Mouse (Mus musculus): ENCODE measurements at regions not wholly inside any gene's neighbourhood (a gene's known extent, or its start where the extent isn't known, plus 50 kb on each side); places are given as distances from the start of the nearest gene placed in this dataset.

DNA sequence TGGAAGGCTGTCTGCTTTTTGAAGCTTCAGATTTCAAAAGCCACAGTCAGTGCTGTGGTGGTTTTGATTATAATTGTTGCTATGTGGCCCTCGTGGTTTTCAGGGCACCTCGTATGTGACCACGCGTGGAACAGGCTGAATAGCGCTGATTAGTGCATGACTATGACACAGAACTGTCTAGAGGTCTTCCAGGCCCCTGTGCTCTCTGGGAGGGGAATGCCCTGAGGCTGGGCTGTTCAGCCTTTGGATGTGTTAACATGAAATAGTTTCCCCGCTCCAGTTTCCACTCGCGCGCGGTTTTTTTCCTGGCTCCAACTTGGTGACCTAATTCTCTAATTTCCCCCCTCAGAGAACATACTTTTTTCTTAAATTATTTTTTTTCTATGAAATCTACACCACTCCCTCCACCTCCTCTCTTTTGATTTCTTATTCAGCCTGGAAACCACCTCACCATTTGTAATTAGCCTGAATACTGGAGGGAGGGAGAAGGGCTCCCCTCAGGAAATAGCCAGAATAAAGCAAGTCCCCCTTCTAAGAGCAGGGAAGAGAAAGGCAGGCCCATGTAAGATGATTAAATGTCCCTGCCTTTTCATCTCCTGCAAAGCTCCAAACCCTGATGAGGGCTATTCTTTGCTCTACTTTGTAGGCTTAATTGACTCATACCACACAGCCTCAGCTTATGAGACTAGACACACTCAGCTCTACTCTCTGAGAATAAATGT is 156.0 kb upstream of the Btg1 start:
- H3K4me2 ChIP-seq, result no peak overlapping the region
- no peak overlapping the region for H3K4me3 ChIP-seq
- no peaks in the 10 kb centered on the region for H3K36me3 ChIP-seq
- no peaks in the 10 kb centered on the region for H3K4me1 ChIP-seq (replicated peaks)
- ATAC-seq (ENCODE audit: low read depth), result no peak
- 69% methylated on average over 10 of the region's 10 CpGs for WGBS
- H3K9me3 ChIP-seq, result no peaks in the 10 kb centered on the region
- H3K27ac ChIP-seq (replicated peaks), result no peak overlapping the region
- no peak overlapping the region for H3K9ac ChIP-seq
- no peaks in the 10 kb centered on the region for H3K27me3 ChIP-seq

DNA sequence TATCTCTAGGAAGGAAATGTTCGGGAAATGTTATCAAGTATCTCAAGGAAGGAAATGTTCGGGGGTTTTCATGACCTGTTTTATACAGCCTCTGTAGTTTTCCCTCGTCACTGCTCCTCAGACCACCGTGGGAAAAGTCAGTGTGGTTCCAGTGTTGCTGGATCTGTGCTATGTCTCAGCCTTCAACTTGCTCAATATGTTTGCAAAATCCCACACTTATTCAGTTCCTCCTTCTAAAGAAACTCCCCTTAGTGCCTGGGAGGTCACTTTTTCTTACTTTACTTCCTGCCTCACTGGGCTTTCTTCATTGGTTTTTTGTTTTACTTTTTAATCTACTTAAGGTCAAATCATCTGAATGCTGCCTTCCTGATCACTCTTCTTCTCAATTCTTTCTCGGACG is 150.8 kb upstream of the Btg1 start:
- Histone ChIP-seq H3K27me3 (no peaks in the 10 kb centered on the region), H3K36me3 (no peaks in the 10 kb centered on the region), H3K4me1 (replicated peaks) (no peaks in the 10 kb centered on the region), H3K4me3 (no peak overlapping the region), H3K27ac (replicated peaks) (no peak overlapping the region), H3K9ac (no peak overlapping the region), H3K9me3 (no peaks in the 10 kb centered on the region), H3K4me2 (no peak overlapping the region)
- ATAC-seq (ENCODE audit: low read depth), result no peak
- WGBS, result 84% methylated on average over 6 of the region's 6 CpGs

DNA sequence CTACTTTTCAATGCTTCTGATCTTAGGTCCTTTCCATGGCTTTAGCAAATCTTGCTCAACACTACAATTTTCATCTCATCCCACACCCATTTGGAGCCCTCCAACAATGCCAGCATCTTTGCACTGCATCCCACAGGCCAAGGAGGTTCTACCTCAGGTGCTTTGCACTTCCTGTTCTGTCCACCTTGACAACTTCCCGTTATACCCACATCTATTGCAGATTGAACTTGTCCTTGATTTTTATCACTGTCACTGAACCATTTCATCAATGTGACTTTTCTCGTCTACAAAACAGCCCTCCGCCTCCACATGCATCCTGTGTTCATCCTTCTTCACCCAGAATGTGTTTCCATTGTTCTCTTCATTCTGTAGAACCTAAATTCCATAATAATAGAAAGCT is 150.0 kb upstream of the Btg1 start:
- H3K4me3 ChIP-seq, result no peak overlapping the region
- no peak overlapping the region for H3K27ac ChIP-seq (replicated peaks)
- no peak overlapping the region for H3K4me2 ChIP-seq
- H3K4me1 ChIP-seq (replicated peaks), result no peaks in the 10 kb centered on the region
- H3K9me3 ChIP-seq, result no peaks in the 10 kb centered on the region
- no peak for ATAC-seq (ENCODE audit: low read depth)
- 93% methylated on average over 3 of the region's 3 CpGs for WGBS
- no peaks in the 10 kb centered on the region for H3K27me3 ChIP-seq
- H3K9ac ChIP-seq, result no peak overlapping the region
- no peaks in the 10 kb centered on the region for H3K36me3 ChIP-seq

DNA sequence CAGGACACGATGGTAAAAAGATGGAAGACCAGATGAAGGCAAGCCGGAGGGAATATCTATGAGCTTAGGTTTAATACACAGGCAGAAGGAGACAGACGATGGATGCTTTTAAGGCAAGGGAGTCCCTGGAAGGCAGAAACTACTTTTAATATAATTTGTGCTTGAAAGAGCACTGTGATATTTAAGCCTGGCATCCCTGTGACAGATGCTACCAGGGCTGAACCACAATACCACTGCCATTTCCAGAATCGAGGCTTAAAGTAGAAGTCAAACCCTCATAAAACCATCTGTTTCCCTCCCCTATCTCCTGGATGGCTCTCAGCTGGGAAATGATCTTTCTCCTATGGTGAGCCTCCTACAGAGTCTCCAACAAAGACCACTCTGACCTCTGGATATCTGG is 149.1 kb upstream of the Btg1 start:
- no peak overlapping the region for H3K27ac ChIP-seq (replicated peaks)
- no peak overlapping the region for H3K4me2 ChIP-seq
- no peak overlapping the region for H3K4me3 ChIP-seq
- H3K4me1 ChIP-seq (replicated peaks), result no peaks in the 10 kb centered on the region
- no peak overlapping the region for H3K9ac ChIP-seq
- H3K9me3 ChIP-seq, result no peaks in the 10 kb centered on the region
- H3K36me3 ChIP-seq, result no peaks in the 10 kb centered on the region
- no peak for ATAC-seq (ENCODE audit: low read depth)
- no peaks in the 10 kb centered on the region for H3K27me3 ChIP-seq
- WGBS, result 76% methylated on average over 4 of the region's 4 CpGs

DNA sequence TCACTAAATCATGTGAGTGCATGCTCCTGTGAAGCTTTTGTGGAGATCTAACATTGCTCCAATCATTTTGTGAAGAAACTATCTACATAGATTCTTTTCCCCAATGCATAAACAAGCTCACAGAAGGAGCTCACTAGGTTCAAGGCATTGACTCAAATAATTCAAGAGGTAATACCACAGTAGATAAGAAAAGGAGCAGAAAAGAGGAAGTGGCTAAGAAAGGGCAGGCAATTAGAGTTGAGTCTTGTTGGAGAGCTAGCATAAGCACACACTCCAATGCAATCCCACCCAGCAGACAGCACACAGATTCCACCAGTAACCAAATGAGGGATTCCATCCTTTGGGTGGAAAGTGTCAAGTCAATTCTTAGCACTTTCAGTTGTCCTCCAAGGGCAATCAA is 145.3 kb upstream of the Btg1 start:
- Histone ChIP-seq H3K4me1 (replicated peaks) (no peaks in the 10 kb centered on the region), H3K4me2 (no peak overlapping the region), H3K9me3 (no peaks in the 10 kb centered on the region), H3K27me3 (no peaks in the 10 kb centered on the region), H3K36me3 (no peaks in the 10 kb centered on the region), H3K27ac (replicated peaks) (no peak overlapping the region), H3K9ac (no peak overlapping the region), H3K4me3 (no peak overlapping the region)
- no peak for ATAC-seq (ENCODE audit: low read depth)

DNA sequence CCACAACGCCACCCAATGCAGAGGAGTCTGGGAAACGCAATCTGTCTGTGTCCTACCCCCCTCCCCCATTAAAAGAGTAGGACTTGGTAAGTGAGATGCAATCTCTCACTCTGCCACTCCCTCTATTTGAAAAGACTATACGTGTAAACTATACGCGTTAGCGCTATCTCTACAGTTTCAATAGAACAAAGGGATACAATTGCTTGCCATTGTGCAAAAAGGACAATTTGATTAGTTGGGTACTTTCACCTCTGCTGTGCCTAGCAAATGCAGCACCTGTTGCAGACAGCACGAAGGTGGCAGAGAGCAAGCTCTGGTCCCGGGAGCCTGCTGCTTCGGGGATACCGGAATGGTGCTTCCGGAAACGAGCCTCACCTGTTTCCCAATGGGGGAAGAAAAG is 137.5 kb upstream of the Btg1 start:
- Histone ChIP-seq H3K27me3 (no peaks in the 10 kb centered on the region), H3K4me1 (replicated peaks) (peaks cover 17% of the 10 kb centered on the region; the same call in 1 of the 2 replicates), H3K27ac (replicated peaks) (no peak overlapping the region), H3K4me3 (no peak overlapping the region), H3K36me3 (no peaks in the 10 kb centered on the region), H3K9ac (no peak overlapping the region), H3K9me3 (no peaks in the 10 kb centered on the region), H3K4me2 (no peak overlapping the region)
- WGBS, result 55% methylated on average over 12 of the region's 12 CpGs
- no peak for ATAC-seq (ENCODE audit: low read depth)

DNA sequence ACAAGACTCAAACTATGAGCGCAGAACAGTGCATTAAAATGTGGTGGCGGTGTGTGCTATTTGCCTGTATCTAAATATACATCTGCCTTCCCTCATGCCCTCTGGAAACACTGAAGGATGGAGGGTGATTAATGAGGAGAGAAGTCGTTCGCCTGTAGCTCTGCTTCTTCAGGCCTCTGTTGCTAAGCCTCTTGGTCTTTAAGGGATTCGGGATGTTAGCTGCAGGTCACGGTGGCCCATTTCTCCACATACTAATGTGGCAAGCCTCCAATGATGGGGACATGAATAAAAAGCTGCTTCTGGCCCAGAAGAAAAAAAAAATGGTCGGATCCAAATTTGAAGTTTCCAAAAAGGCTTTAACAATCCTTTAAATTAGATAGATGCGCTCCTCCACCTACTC is 137.0 kb upstream of the Btg1 start:
- H3K9ac ChIP-seq, result no peak overlapping the region
- H3K4me1 ChIP-seq (replicated peaks), result peaks cover 17% of the 10 kb centered on the region; the same call in 1 of the 2 replicates
- 61% methylated on average over 8 of the region's 8 CpGs for WGBS
- no peak overlapping the region for H3K27ac ChIP-seq (replicated peaks)
- H3K4me3 ChIP-seq, result no peak overlapping the region
- ATAC-seq (ENCODE audit: low read depth), result no peak
- no peaks in the 10 kb centered on the region for H3K36me3 ChIP-seq
- no peak overlapping the region for H3K4me2 ChIP-seq
- H3K27me3 ChIP-seq, result no peaks in the 10 kb centered on the region
- H3K9me3 ChIP-seq, result no peaks in the 10 kb centered on the region

DNA sequence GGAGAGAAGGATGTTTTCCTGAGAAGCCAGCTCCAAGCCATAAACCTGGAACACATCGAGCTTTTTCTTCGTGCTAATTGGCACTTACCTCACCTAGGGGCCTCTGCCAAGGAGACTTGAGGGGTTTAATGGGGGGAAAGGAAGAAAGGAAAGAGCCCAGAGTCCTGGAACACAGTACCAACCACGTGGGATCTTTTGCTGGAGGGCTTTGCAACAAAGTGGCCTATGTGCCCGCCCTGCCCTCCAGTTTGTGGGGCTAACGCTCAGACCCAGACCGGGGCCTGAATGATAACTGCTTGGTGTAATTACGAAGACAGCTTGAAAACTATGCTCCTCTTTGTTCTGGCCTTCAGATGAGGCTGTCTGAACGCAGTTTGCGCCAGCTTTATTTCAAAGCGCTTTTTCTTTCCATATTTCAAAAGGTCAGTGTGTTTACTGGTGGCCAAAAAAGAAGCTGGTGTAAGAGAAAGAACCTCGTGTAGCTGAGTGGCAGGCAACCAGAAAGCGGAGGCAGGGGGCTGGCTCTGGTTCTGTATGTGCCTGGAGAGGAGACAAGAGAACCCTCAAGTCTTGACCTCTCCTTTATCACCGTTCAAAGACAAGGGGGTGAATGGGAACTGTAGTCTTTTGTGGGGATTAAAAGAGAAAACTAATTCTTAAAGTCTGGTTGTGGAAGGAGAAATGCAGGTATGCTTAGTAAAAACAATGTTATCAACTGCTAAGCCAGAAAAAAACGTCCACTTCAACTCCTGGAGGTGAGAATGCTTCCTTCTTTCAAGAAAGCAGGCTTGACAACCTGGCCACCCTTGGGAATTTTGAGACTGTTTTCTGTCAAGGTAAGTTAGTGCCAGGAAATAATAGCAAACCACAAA is 136.1 kb upstream of the Btg1 start:
- H3K9ac ChIP-seq, result no peak overlapping the region
- 38% methylated on average over 14 of the region's 14 CpGs for WGBS
- peaks cover 17% of the 10 kb centered on the region; the same call in 1 of the 2 replicates for H3K4me1 ChIP-seq (replicated peaks)
- no peaks in the 10 kb centered on the region for H3K36me3 ChIP-seq
- no peak overlapping the region for H3K27ac ChIP-seq (replicated peaks)
- H3K27me3 ChIP-seq, result no peaks in the 10 kb centered on the region
- no peak overlapping the region for H3K4me3 ChIP-seq
- H3K4me2 ChIP-seq, result no peak overlapping the region
- no peaks in the 10 kb centered on the region for H3K9me3 ChIP-seq
- ATAC-seq (ENCODE audit: low read depth), result peak; percentile 61; the same call in 1 of the 2 replicates

DNA sequence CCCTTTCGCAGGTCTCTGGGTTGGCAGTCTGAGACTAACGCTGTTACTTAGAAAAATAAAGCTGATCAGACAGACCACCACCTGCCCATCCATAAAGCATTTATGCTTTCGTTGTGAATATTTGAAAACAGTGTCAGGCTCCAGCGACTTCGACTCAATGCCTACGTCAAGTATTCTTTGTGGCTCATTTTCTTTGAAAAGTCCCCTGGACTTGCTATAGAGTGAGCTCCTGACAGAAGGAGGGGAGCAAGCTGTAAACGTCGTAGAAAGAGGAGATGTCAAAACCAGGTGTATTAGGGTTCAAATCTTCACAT is 135.5 kb upstream of the Btg1 start:
- Histone ChIP-seq H3K4me1 (replicated peaks) (peaks cover 17% of the 10 kb centered on the region; the same call in 1 of the 2 replicates), H3K27me3 (no peaks in the 10 kb centered on the region), H3K36me3 (no peaks in the 10 kb centered on the region), H3K9me3 (no peaks in the 10 kb centered on the region), H3K9ac (no peak overlapping the region), H3K27ac (replicated peaks) (no peak overlapping the region), H3K4me2 (no peak overlapping the region), H3K4me3 (no peak overlapping the region)
- ATAC-seq (ENCODE audit: low read depth), result no peak
- 75% methylated on average over 8 of the region's 8 CpGs for WGBS

DNA sequence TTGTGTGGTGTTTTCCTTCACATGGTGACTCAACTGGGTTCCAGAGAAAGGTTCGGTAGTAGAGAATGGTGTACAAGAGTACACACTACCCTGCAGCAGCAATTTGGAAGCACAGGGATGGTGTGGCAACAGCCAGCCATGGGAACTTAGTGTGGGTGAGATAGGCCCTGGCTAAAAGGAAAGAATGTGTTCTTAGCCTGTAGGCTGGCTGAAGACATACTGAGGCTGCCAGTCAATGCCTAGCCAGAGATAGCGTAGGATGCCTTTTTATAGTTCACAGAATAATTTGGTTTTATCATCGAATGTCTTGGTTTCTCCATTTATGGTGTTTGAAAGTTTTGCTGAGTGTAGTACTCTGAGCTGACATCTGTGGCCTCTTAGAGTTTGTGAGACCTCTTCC is 130.1 kb upstream of the Btg1 start:
- no peak overlapping the region for H3K4me2 ChIP-seq
- H3K9me3 ChIP-seq, result no peaks in the 10 kb centered on the region
- H3K27me3 ChIP-seq, result no peaks in the 10 kb centered on the region
- no peaks in the 10 kb centered on the region for H3K36me3 ChIP-seq
- no peaks in the 10 kb centered on the region for H3K4me1 ChIP-seq (replicated peaks)
- H3K4me3 ChIP-seq, result no peak overlapping the region
- no peak overlapping the region for H3K9ac ChIP-seq
- H3K27ac ChIP-seq (replicated peaks), result no peak overlapping the region
- WGBS, result 93% methylated on average over 3 of the region's 3 CpGs
- ATAC-seq (ENCODE audit: low read depth), result no peak

DNA sequence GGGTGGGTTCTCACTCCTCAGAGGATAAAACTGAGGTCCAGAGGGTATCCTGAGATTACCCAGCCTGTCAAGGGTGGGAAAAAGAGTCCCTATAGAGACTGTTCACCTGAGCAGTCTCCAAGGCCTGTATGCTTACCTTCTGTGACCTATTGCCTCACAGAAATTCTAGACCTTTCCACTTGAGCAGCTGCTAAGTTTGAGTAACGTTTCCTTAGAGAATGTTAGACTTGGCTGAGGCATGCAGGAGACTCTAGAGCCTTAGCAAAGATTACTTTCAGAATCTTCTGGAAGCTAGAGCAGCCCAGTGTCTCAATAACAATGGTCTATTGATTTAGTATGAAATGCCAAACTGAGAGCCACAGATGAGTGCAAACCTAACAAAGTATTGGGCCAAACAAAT is 123.1 kb upstream of the Btg1 start:
- no peak overlapping the region for H3K4me3 ChIP-seq
- no peak overlapping the region for H3K4me2 ChIP-seq
- no peak for ATAC-seq (ENCODE audit: low read depth)
- no peak overlapping the region for H3K27ac ChIP-seq (replicated peaks)
- no peaks in the 10 kb centered on the region for H3K9me3 ChIP-seq
- no peak overlapping the region for H3K9ac ChIP-seq
- 51% methylated on average over 1 of the region's 1 CpGs for WGBS
- no peaks in the 10 kb centered on the region for H3K4me1 ChIP-seq (replicated peaks)
- no peaks in the 10 kb centered on the region for H3K36me3 ChIP-seq
- H3K27me3 ChIP-seq, result no peaks in the 10 kb centered on the region

DNA sequence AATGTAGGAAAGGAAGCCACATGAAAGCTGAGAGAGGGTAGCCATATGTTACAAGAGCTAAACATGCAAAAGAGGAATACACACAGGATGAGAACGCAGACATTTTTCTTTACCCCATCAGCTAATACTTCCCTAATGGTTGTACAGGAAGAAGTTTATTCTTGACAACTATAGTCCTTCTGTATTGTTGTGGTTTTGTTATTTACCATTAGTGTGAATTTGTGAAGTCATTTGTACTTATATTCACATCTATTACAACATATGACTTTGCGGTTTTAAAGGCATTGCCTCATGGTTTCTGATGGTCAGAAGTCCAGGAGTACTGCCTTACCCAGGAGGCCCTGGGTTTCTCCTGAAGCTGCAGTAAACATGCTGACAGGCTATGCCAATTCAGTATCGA is 120.1 kb upstream of the Btg1 start:
- 92% methylated on average over 3 of the region's 3 CpGs for WGBS
- no peak for ATAC-seq (ENCODE audit: low read depth)

DNA sequence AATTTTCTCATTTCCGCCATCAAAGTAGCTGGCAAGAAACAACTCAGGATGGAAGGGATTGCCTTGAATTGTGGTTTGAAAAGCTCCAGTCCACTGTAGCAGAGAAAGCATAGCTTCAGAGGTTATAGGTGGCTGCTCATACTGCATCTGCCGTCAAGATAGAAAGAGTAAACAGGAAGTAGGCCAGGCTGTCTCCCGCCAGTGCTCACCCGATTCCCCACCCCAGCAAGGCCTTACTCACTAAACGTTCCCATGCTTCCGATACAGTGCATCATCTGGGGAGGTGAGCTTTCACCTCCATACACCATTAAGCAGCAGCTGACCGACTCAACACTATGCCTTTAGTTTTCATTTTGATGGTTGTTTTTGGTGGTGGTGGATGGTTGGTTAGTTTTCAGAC is 119.3 kb upstream of the Btg1 start:
- Histone ChIP-seq H3K27me3 (no peaks in the 10 kb centered on the region), H3K4me1 (replicated peaks) (no peaks in the 10 kb centered on the region), H3K9ac (no peak overlapping the region), H3K27ac (replicated peaks) (no peak overlapping the region), H3K4me2 (no peak overlapping the region), H3K9me3 (no peaks in the 10 kb centered on the region), H3K4me3 (no peak overlapping the region), H3K36me3 (no peaks in the 10 kb centered on the region)
- no peak for ATAC-seq (ENCODE audit: low read depth)
- WGBS, result 91% methylated on average over 7 of the region's 7 CpGs

More for the DNA sequence above, 120.1 kb upstream of the Btg1 start:
- no peaks in the 10 kb centered on the region for H3K4me1 ChIP-seq (replicated peaks)
- no peak overlapping the region for H3K9ac ChIP-seq
- H3K27ac ChIP-seq (replicated peaks), result no peak overlapping the region
- no peaks in the 10 kb centered on the region for H3K9me3 ChIP-seq
- H3K36me3 ChIP-seq, result no peaks in the 10 kb centered on the region
- no peaks in the 10 kb centered on the region for H3K27me3 ChIP-seq
- no peak overlapping the region for H3K4me3 ChIP-seq
- no peak overlapping the region for H3K4me2 ChIP-seq

Data from neural tube, embryonic 13.5 days (tissue).